Mouse (Mus musculus) embryonic facial prominence, embryonic 13.5 days (tissue): ENCODE data around the gene Samd13. TPM values are rescaled to one million over a fixed set of nuclear protein-coding genes. Genes with fewer than 3 reads are reported as not detected.

Source experiments
- polyA plus RNA-seq: library from polyadenylated mRNA; unstranded; fragments of >200 nt; fragmentation: Nextera tagmentation; extraction: Ambion mirVana; gene quantifications from 2 replicates; pipeline ENCODE4 v1.2.1, GENCODE M21; 2015

Gene Samd13
- polyA plus RNA-seq, 1 experiment from 2014 or later = 1.4 TPM

Other genes with a start within 250 kb of the Samd13 start
- 9.1 and 9.6 TPM in 2 replicates for gene Ctbs, start 235.8 kb downstream of the Samd13 start, polyA plus RNA-seq
- gene Spata1, start 185.8 kb downstream of the Samd13 start, polyA plus RNA-seq = 9.9 and 10.2 TPM in 2 replicates
- 857 and 874 TPM in 2 replicates for gene Gng5, start 185.8 kb downstream of the Samd13 start, polyA plus RNA-seq
- gene Rpf1, start 164.2 kb downstream of the Samd13 start, polyA plus RNA-seq = 53.3 and 59.5 TPM in 2 replicates
- 0.17 and 0.91 TPM in 2 replicates for gene Uox, start 115.2 kb downstream of the Samd13 start, polyA plus RNA-seq
- gene Dnase2b, start 70.0 kb downstream of the Samd13 start, polyA plus RNA-seq = 0.07 TPM in 1 of 2 replicates, not detected in the other
- 0.13 and 0.33 TPM in 2 replicates for gene 4930503B20Rik, start 34.3 kb downstream of the Samd13 start, polyA plus RNA-seq
- gene Prkacb, start 127.4 kb upstream of the Samd13 start, polyA plus RNA-seq = 69.1 and 72.4 TPM in 2 replicates
- gene Ttll7, start 166.8 kb upstream of the Samd13 start, polyA plus RNA-seq = 1.6 and 2.3 TPM in 2 replicates